Mouse (Mus musculus): ENCODE measurements around the gene Dnajc5. TPM values are rescaled to one million over a fixed set of nuclear protein-coding genes. Genes with fewer than 3 reads are reported as not detected.

The Dnajc5 gene
- total RNA-seq, 4 experiments from 2014 or later: 57.8 to 71.4 (median 65.0) TPM

DNA sequence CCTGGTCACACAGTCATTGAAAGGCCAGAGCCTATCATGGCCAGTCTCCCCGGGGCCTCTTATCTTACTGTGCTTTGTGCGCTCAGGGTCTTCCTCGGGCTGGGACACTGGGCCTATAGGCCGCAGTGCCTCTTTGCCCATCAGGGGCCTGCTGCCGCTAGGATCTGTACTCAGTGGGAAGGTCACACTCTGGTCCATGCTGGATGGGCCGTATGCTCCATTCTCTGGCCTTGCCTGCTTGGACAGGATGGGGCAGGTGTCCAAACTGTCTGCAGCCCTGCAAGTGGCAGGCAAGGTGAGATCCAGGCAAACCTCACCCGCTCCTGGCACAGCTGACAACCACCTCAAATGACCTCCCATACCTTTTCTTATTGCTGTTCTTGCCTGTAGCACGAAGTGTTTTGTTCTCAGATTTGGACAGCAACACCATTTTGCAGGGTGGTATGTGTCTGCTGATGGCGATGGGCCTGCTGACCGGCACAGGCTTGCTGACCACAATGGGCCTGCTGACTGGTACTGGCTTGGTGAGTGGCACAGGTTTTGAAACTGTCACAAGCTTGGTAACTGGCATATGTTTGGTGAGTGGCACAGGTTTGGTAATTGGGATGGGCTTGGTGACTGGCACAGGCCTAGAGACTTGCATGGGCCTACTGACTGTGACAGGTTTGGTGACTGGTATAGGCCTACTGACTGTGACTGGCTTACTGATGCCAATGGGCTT is 68.9 kb downstream of the Dnajc5 start:
- DNase-seq (ENCODE audit: low spot score): no peak

DNA sequence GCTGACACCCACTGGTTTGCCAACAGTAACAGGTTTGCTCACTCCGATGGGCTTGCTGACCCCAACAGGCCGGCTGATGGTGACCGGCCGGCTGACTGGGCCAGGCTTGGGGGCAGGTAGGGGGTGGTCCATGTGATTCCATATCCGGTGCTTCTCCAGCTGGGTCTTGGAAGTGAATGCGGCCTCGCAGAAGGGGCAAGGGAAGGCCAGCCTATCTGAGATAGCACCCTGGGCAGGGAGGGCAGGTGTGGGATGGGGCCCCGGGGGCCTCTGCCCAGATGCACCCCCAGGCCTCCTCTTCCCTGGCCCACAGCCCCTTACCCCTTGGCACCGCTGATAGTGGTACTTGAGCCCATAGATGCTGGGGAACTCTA is 69.4 kb downstream of the Dnajc5 start:
- DNase-seq (ENCODE audit: low spot score): no peak

DNA sequence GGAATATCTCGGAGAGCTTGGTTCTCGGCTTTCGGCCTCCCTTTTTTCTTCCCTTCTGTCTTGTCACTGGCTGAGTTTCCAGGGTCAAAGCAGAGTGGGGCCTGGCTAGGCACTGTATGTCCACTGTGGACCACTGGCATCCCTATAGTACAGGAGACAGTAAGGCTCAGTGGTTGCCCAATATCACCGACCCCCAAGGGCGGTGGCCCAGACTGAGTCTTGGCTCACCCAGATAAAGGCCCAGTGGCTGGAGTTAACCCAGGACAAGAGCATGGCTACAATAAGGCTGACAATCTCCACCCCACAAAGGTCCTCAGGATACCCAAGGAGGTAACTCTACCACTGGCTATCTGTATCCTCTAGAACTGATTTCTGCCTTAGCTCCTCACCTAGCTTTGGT is 70.2 kb downstream of the Dnajc5 start:
- DNase-seq (ENCODE audit: low spot score): no peak

DNA sequence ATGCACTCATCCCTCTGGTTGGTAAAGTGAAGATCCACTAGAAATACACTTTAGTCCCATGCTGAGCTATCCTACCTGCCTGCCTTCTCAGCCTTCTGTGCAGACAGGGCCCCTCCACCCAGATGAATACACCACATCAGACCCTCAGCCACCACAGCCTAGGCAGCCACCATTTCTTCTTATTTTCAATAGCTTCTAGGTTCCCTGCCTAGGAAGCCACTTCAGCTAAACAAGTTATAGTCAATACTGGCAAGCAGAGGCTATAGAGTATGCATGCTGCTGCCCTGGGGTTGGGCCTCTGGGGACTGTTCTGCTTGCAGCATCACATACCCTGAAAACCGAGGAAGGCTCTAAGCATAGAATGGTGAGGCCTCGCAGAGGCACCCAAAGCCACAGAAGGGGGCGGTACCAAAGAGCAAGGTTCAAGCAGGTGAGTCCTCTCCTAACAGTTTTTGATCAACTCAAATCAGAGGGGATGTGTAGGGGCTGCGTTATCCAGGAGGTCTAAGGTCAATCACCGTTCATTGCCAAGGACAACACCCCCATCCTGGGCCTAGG is 71.3 kb downstream of the Dnajc5 start, which contains the start of gene Prpf6:
Gene Prpf6, plus strand, starts transcription at position 341 of the 558 bp plus-strand sequence.
- no peak for DNase-seq (ENCODE audit: low spot score)

DNA sequence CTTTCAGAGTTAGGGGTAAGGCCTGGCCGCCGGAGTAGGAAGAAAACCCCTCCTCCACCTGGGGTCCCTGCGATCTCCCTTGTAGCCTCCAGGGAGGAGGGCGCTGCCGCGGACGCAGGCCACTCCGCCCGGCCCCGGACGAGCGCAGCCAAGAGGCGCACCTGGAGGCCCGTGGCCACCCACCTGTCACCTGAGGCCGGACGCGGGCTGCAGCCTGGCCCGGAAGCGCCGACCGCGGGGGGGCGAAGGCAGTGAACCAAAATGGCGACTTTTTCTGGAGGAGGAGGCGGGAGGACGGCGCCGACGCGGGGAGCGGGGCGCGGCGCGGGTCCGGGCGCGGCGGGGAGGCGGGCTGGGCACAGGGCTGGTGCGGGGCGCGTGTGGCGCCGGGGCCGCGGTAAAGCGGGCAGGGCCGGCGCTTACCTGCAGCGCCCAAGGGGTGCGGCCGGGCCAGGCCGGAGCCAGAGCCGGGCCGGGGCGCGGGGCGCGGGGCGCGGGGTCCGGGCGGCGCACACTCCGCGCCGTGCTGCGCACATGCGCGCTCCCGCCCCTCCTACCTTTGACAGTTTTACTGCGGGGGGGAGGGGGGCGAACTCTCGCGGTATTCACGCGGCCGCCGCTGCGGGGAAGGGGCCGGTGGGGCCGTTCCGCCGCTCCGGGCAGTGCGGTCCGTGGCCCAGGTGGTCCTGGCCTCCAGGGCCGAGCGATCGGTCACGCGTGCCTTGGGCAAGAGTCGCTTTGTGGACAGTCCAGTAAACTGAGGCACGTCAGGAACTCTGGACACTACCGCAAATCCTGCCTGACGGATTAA is 72.2 kb downstream of the Dnajc5 start, which contains the start of gene Zfp512b:
Gene Zfp512b, minus strand, starts transcription at position 573 of the 811 bp plus-strand sequence.
- no peak for DNase-seq (ENCODE audit: low spot score)

DNA sequence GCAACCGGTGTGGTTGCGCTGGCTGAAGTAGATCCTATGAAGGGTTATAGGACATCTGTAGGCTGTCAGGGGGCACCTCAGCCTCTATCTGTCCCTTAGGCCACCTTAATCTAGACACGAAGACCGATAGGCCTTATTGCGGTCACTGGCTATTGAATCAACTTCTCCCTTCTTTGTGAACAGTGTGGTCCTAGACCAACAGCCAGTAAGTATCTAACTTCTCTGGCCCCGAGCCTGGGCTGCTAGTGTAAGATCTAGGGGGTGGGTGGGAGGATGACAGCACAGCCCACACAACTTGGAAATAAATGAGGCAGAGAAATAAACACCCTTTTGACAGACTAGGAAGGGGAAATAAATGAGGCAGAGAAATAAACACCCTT is 72.7 kb downstream of the Dnajc5 start:
- no peak for DNase-seq (ENCODE audit: low spot score)

DNA sequence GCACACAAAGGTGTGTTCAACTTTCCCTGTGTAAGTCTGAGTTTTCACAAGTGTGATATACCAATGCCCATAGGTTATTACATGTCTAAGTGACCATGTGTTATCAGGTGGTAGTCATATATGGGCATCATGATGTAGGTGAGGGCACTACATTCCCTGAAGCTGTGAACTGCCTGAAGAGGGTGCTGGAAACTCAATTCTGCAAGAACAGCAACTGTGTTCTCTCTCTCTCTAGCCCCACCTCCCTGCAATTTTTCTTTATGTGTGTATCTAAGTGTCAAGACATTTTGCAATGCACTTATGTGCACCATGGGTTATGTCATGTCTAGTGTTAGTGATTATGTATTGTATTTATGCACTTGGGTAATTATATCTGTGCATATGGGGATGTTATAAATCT is 73.7 kb downstream of the Dnajc5 start:
- no peak for DNase-seq (ENCODE audit: low spot score)

DNA sequence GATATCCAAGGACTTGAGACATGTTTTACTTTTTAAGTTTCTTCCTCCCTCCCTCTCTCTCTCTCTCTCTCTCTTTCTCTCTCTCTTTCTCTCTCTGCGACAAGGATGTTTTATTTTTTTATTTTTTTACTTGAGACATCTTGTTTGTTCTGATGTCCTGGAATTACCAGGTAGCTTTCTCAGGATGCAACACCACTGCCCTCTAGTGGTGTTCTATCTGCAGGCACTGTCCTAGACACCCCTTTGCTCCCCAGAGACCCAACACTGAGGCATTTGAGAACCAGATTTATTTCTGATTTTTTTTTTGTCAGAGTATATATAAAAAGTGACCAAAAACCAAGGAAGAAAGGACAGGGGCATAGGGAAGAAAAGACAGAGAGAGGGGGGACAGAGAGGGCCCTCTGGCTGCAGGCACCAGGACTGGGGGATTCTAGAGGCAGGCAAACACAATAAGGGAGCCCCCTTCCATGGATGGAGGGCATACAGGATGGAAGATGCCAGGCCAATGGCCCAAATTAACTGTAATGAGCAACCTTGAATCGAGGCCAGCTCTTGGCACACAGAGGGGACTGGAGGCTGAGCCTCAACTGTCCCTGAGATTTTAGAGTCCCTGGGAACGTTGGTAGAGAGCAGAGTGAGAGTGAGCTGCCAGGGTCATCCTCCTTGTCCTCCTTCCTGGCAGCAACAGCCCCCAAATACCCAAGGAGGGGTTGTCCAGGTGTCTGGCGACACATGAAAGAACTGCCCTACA is 74.8 kb downstream of the Dnajc5 start:
- DNase-seq (ENCODE audit: low spot score): no peak

DNA sequence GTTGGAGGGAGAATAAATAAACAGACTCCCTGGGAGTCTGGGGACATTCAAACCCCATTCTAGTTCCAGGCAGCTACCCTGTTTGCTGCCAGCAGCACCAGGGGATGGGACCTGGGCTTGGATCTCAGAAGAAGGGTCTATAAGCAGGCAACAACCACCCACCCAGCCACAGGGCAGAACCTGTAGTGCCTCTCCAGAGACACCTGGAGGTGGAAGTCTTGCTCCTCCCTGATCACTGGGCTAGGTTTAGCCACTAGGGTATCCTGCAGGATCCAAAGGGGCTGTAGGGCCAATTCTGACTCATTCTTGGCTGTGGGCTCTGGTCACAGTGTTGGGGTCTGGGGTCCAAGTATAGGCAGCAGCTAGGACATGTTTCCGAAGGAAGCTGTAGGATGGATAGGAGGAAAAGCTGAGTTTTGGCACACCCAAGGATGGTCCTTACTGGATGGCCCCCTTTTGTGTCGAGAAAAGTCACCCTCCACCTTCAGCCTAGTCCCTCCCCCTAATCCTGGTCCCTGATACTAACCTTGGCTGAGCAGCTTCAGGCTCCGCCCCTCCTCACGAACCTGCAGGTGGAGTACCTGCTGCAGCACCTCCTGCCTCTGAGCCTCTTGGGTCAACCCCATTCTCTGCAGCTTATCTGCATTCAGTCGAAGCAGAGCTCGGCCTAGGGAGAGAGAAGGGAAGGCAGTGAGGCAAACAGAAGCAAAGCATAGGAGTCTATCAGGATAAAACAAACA is 76.1 kb downstream of the Dnajc5 start:
- DNase-seq (ENCODE audit: low spot score): no peak

DNA sequence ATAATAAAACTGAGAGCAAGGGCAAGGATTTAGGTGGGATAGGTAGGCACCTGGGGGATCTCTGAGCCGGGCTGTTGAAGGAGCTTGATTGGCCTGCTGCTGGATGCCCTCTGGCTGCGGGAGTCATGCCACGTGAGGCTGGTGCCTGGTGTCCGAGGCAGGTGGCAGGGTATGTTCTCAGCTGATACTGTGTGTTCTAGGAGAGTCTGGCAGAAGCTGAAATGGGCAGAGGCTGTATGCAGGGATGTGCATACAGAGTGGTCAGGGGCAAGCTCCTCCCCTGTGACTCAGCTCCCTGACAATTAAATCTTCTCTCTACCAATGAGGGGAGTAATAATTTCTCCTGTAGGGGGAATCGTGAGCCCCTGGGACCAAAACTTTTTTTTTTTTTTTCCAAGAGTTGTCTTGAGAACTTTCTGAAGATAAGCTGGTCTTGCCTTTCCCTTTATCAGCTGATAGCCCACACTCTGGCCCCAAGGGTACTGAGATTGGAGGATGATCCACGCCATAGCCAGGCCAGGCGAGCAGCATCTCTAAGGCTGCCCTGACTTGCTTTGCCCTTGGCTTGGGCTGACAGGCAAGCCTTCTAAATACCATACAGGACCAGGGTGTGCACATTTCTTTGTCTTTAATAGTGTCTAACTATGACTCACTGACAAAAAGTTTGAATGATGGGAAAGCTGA is 77.2 kb downstream of the Dnajc5 start:
- DNase-seq (ENCODE audit: low spot score): no peak

DNA sequence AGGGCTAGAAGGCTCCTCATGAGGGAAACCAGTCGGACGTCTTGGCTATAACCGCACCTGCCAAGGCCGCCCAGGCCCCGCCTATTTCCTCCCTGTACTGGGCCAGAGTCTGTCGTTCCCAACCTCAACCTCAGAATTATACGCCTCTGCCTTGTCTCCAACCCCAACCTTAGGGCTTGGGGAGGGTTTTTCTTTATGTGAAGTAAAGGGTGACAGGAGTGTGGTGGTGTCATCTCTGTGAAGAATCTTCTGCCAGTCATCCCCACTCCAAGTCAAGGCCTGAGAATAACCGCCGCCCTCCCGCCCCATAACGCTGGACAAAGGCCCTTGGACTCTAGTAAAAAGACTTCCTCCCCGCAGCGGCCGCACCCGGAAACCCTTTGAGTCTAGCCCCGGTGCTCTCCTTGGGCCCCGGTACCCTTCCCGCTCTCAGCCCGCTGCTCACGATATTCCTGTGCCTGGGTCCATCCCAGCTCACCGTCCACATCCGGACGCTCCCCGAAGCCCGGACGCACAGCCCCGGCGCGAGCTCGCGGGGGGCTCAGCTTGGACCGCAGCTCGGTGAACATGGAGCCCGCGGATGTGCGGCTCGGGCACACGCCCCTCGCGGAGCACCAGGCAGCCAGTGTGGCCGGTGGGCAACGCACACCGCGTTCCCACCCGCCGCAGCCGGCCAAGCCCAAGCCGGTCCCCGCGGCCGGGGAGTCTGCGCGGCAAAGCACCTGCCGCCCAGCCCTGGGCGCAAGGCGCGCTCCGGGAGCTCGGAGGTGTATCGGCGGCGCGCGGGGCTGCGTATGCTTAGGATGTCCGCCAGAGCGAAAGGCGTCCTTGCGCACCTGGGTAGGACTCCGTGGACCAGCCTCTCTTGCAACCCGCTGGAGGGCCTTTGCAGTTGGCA is 78.4 kb downstream of the Dnajc5 start, which contains the start of gene Samd10:
Gene Samd10, minus strand, starts transcription at position 759 of the 898 bp plus-strand sequence.
- DNase-seq (ENCODE audit: low spot score): no peak

DNA sequence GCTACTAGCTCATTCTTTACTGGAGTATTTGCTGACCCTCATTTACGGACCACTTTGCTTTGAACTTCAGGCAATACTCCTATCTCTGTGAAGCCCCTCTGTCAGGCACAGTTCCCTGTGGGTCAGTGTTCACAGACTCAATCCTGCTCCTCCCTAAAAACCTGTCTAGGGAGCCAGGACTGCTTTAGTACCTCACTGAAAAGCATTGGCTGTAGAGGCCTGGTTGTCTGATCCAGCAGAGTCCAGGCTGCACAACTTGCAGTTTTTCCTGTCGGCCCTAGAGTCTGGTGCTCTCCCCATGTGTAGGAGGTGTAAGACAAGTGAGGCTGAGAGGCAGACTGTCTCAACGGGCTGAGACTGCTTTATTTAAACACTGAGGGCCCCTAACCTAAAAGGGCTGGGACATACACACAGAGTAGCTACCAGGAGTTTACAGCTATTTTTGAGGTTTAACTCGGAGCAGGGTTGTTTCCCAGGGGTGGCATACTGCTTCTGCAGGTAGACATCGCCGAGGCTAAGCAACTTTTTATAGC is 80.0 kb downstream of the Dnajc5 start:
- no peak for DNase-seq (ENCODE audit: low spot score)

DNA sequence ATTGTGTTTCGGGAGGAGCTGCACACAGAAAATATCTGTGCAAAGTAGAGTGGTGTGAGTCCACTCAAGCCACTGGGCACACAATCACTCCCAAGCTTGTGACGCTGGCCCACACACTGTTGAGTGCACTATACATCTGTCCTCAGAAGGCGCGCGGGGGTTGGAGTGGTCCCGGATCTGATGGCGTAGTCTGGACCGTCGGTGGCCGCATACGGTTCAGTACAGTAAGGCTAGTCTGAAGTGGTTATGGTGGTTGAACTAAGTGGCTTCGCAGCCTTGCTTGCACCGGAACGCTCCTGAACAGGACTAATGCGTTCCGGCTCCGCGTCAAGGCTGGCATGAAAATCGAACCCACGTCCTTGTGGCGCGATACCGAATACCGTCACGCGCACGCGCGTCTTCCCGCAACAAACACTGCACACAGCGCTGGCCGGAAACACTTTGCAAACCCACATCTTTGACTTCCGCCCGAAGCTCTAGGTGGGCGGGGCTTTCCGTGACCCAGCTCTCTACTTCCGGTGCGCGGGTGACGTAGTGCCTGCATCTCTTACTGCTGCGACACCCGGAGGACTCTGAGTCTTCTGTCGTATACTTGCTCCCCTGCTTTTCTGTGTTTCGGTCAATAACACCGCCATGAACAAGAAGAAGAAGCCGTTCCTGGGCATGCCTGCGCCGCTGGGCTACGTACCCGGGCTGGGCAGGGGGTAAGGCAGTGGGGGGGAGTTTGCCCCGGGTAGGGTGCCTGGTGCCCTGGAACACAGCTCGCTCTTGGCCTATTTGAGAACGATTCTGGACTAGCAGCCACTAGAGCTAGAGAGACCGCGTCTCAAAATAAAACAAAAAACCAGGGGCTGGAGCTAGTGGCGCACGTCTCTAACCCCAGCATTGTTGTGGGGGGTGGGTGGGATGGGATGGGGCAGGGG is 80.8 kb downstream of the Dnajc5 start:
- peak; percentile 95 for DNase-seq (ENCODE audit: low spot score)

DNA sequence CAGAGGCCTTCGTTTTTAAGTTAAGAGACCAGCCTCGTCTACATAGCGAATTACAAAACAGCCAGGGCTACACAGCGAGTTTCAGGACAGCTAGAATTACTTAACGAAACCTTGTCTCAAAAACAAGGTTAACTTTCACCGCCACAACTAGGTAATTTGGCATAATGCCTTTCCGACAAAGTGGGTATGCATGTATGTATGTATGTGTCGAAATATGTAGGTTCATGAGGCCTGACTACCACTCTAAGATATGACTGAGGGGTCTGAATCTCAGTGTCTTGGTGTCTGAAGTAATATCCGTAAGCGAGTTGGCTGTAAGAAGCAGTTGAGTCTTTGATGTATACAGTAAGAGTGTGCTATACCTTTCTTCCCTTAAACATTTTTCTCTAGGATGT is 81.5 kb downstream of the Dnajc5 start:
- DNase-seq (ENCODE audit: low spot score): no peak

DNA sequence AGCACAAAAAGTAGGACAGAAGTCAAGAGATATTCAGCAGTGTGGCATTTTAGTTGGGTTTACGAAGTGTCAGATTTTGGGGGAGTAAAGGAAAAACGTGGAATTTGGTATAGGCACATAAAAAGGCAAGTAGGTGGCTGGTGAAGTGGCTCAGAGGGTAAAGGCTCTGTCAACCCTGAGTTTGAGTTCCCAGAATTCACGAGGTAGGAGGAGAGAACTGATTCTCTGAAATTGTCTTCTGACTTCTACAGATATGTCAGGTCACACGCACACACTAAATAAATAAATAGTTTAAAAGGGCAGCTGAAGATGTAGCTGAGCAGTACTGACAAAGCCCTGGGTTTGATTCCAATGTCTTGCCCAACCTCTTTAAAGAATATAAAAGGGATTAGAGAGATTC is 82.1 kb downstream of the Dnajc5 start:
- no peak for DNase-seq (ENCODE audit: low spot score)

All from heart, adult 8-10 months (tissue).